Mouse (Mus musculus): ENCODE measurements at regions not wholly inside any gene's neighbourhood (a gene's known extent, or its start where the extent isn't known, plus 50 kb on each side); places are given as distances from the start of the nearest gene placed in this dataset.

GRCm38 (mm10) chr11:50501352-50501751 is 70.4 kb upstream of the Rufy1 start:
- TF ChIP-seq POLR2A (IDR thresholded peaks at IDR 0.05; ENCODE audit: borderline replicate concordance, extremely low read depth, low read depth, low read length): no peak
- no peak for TF ChIP-seq CTCF (IDR thresholded peaks at IDR 0.05; ENCODE audit: insufficient read depth, low read length)
